Mouse (Mus musculus) small intestine, adult 2 months (tissue): ENCODE results near the gene Paqr4. TPM values are rescaled to one million over a fixed set of nuclear protein-coding genes. Genes with fewer than 3 reads are reported as not detected.

Source experiments
- H3K27ac ChIP-seq: fragments of 200-500 bp; 2 replicates; pipeline ENCODE4 v1.5.1; 2012; ENCODE audit warnings: low read depth, low read length, control low read depth, inconsistent platforms; ENCODE audit not compliant: insufficient read depth
- H3K27me3 ChIP-seq: fragments of 200-500 bp; 2 replicates; pipeline ENCODE4 v1.6.1; 2012; ENCODE audit warnings: mild to moderate bottlenecking, moderate library complexity, low read length, inconsistent platforms; ENCODE audit not compliant: control insufficient read depth, insufficient read depth
- H3K36me3 ChIP-seq: fragments of 200-500 bp; 2 replicates; pipeline ENCODE4 v1.6.1; 2012; ENCODE audit warnings: mild to moderate bottlenecking, low read length, control low read depth, inconsistent platforms; ENCODE audit not compliant: control insufficient read depth, insufficient read depth
- H3K4me1 ChIP-seq: fragments of 200-500 bp; 2 replicates; pipeline ENCODE4 v1.6.1; 2012; ENCODE audit warnings: low read length, inconsistent platforms, mixed read lengths; ENCODE audit not compliant: control insufficient read depth, insufficient read depth, insufficient read length
- H3K4me3 ChIP-seq: fragments of 200-500 bp; 2 replicates; pipeline ENCODE4 v1.5.1; 2012; ENCODE audit warnings: low read depth, mild to moderate bottlenecking, control low read depth, inconsistent platforms, low read length, moderate library complexity
- CTCF ChIP-seq: fragments of 200-500 bp; IDR thresholded peaks from 2 replicates; pipeline ENCODE4 v1.5.1; 2012; ENCODE audit warnings: low read depth, mild to moderate bottlenecking, control low read depth, inconsistent platforms, low read length, moderate library complexity, mixed read lengths; ENCODE audit not compliant: insufficient replicate concordance, insufficient read length; ENCODE audit errors: extremely low read depth
- POLR2A ChIP-seq: fragments of 200-500 bp; IDR thresholded peaks from 2 replicates; pipeline ENCODE4 v1.6.1; 2012; ENCODE audit warnings: low read depth, mild to moderate bottlenecking, control low read depth, inconsistent platforms, low read length, moderate library complexity
- WGBS: fragments of 180-500 bp; shearing (Covaris S2); methylation state at CpG from one replicate; pipeline ENCODE4 v1.1.7; 2018; 5-methylcytosine and 5-hydroxymethylcytosine counted together
- polyA plus RNA-seq: library from polyadenylated mRNA; depleted of rRNA; stranded (reverse); fragments of >200 nt; gene quantifications from 2 replicates; pipeline ENCODE4 v1.2.3, GENCODE M21; 2012; rRNA removed

The Paqr4 gene
- polyA plus RNA-seq, 1 experiment: 152 TPM

DNA sequence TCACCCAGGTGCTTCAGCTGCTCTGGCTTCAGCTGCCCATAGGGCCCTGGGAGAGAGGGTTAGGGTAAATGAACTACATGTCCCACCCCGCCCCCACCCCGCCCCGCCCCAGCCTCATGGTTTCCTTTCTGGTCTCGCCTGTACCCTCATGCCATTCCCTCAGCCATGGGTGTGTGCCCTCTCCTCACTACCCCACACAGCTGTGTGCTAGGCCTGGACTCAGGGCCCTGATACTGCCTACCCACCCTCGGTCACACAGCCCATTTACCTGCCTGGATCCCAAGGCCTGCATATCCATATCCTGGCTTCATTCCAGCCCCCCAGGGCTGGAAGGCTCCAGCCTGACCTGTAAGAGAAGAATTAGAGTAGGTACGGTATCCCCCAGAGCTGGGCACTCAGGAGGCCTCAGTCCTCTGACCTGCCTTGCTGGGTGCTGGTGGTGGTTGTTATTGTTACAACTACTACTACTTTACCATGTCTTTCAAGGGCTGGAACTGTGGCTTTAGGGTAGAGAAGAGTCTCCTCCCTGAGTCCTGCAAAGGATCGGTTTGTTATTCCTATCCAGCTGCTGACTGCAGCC, 35.1 kb downstream of the Paqr4 start:
- Histone ChIP-seq H3K4me3 (no peak overlapping the region), H3K27me3 (0 out of 2 replicates have a peak, but pooled peaks cover 4% of the 10 kb centered on the region), H3K27ac (no peak overlapping the region), H3K36me3 (no peaks in the 10 kb centered on the region), H3K4me1 (no peaks in the 10 kb centered on the region)
- 70% methylated on average over 7 of the region's 7 CpGs for WGBS
- TF ChIP-seq CTCF (no peak), POLR2A (no peak)

DNA sequence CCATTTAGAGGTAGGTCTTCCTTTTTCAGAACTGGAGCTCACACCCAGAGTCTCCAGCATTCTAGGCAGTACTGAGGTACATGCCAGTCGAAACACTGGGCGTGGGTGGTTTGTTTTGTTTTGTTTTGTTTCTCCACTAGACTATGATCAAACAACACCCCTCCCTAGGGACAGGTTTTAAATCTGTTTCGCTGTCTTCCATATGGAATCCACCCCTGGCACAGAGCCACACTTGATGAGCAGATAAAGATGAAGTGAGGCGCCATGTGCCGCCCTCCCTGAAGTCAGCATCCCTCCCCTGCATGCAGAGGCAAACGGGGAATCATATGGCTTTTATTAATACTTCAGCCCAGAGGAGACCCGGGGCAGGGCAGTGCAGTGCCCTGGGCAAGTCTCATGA, 35.9 kb downstream of the Paqr4 start:
- Histone ChIP-seq H3K4me1 (0 out of 2 replicates have a peak, but pooled peaks cover 2% of the 10 kb centered on the region), H3K4me3 (no peak overlapping the region), H3K27ac (no peak overlapping the region), H3K27me3 (peaks cover 6% of the 10 kb centered on the region; the same call in 1 of the 2 replicates), H3K36me3 (no peaks in the 10 kb centered on the region)
- 39% methylated on average over 7 of the region's 7 CpGs for whole genome bisulfite sequencing
- no peak for TF ChIP-seq POLR2A
- TF ChIP-seq CTCF: no peak

DNA sequence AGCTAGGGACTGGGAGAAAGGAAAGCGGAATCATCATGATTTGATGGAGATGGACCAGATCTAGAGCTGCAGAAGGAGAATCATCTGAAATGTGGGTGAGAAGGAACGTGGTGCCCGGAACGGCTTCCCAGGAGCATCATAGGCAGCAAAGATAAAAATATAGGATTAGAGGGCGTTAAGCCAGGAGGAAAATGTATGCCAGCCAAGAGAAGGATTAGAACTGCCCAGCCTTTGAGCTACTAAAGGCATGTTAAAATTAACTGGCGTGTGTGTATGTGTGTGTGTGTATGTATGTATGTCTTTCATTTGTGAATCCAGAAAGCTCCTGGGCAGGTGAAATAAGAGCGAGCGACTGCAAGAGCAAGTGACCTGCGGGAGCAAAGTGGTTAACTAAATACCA, 37.4 kb downstream of the Paqr4 start:
- 88% methylated on average over 9 of the region's 9 CpGs for WGBS
- no peaks in the 10 kb centered on the region for H3K36me3 ChIP-seq
- TF ChIP-seq CTCF: no peak
- no peak for TF ChIP-seq POLR2A

DNA sequence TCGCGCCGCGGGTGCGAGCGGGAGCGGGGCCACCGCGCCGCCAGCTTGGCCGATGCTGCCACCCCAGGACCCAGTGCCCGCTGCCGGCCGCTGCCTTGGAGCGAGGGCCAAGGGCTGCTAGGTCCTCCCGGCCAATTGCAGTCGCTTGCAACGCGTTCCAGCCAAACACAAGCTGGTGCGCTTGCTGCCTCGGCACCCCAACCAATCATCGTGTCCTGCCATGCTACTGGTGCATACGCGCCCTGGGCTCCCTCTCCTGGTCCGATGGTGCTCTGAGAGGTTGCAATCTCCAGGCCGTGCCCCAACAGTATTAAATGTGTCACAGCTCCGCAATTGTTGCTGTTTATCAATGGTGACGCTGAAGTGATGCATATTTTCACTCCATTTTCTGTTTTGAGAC, 40.6 kb downstream of the Paqr4 start:
- Histone ChIP-seq H3K4me3 (peak overlapping the region; percentile 80), H3K27me3 (peaks cover 12% of the 10 kb centered on the region), H3K36me3 (no peaks in the 10 kb centered on the region), H3K27ac (no peak overlapping the region), H3K4me1 (peaks cover 5% of the 10 kb centered on the region; the same call in 1 of the 2 replicates)
- TF ChIP-seq CTCF (peak; percentile 63; the same call in 1 of the 2 replicates), POLR2A (no peak; the same call in 1 of the 2 replicates)
- WGBS: under 1% methylated on average over 28 of the region's 28 CpGs

More for the DNA sequence above, 37.4 kb downstream of the Paqr4 start:
- Histone ChIP-seq H3K4me1 (peaks cover 5% of the 10 kb centered on the region; the same call in 1 of the 2 replicates), H3K4me3 (no peak overlapping the region), H3K27ac (no peak overlapping the region), H3K27me3 (peaks cover 12% of the 10 kb centered on the region)

DNA sequence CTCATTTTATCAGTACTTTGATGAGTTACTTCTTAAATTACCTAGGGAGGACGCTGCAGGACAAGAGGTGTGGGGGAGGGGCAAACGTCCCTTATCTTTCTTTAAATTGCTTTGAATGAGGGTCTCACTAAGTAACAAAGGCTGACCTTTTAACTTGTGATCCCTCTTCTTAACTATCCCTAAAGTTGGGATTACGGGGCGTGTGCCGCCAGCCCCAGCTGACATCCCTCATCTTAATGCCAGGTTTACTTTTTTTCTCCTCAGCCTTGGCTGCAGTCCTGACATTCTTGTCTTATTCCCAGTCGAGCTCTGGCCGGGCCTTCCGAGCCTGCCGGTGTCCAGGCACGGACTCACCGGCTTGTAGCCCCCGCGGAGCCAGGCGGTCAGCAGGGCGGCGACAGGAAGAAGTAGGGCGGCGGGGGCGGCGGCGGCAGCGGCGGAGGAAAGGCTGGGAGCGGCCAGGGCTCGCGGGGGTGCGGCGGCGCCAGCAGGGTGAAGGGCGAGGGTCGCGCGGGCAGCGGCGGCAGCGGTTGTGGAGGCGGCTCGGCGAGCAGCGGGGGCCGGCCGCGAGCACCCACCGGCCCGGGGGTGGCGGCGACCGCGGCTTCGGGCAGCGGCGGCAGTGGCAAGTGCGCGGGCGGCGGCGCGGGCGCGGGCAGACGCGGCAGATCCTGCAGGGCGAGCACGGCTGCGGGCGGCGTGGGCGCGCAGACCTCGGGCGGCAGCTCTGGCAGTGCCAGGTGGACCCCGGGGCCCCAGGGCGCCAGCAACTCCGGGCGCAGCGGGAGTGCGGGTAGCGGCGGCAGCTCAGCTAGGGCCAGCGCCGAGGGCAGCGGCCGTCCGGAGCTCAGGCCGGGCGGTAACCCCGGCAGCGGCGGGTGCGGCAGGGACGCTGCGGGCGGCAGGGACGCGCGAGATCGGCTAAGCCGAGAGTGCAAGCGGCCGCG, 41.3 kb downstream of the Paqr4 start:
- Histone ChIP-seq H3K4me1 (peaks cover 5% of the 10 kb centered on the region; the same call in 1 of the 2 replicates), H3K4me3 (peak overlapping the region; percentile 80), H3K36me3 (no peaks in the 10 kb centered on the region), H3K27me3 (peaks cover 12% of the 10 kb centered on the region), H3K27ac (no peak overlapping the region)
- no peak for TF ChIP-seq POLR2A
- under 1% methylated on average over 98 of the region's 101 CpGs for WGBS

DNA sequence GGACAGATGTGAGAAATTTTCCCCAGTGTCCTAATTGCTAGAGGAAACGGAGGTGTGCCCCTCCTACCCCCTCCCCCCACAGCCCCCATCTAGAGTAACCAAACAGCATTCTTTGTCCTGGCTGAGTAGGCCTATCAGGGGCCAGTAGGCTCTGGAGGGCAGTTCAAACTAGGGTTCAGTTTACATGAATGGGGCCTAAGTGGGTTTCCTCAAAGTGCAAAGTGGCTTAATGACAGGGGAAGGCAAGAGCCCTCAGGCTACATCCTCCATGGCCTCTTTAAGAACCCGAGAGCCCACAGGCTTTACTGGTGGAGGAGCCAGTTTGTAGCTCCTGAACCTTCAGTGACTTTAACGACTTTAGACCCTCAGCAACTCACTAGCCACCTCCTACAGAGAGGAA, 44.9 kb downstream of the Paqr4 start:
- Histone ChIP-seq H3K27ac (no peak overlapping the region), H3K27me3 (peaks cover 8% of the 10 kb centered on the region), H3K4me3 (no peak overlapping the region), H3K4me1 (peaks cover 5% of the 10 kb centered on the region; the same call in 1 of the 2 replicates), H3K36me3 (no peaks in the 10 kb centered on the region)
- 72% methylated on average over 3 of the region's 3 CpGs for WGBS
- no peak for TF ChIP-seq CTCF
- TF ChIP-seq POLR2A: no peak

DNA sequence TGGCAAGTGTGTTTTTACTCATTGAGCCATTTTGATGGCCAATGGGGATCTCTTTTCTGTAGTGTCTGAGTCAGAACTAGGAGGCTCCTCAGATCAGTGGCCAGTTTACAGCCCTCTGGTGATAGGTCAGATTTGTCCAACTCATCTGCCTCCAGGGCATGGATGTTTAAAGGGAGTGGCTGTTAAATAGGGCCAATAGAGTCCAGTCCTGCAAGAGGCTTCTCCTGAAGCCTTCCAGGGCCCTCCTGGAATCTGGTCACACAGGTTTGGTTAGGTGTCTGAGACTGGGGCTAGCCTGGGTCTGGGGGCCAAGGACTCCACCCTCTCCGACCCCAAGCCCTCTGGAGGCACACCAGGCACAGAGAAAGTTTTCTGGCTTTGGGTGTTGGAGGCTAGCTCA, 46.2 kb downstream of the Paqr4 start:
- TF ChIP-seq CTCF (no peak), POLR2A (no peak)
- Histone ChIP-seq H3K36me3 (no peaks in the 10 kb centered on the region), H3K4me1 (peaks cover 3% of the 10 kb centered on the region; the same call in 1 of the 2 replicates), H3K27ac (no peak overlapping the region), H3K27me3 (peaks cover 4% of the 10 kb centered on the region), H3K4me3 (no peak overlapping the region)
- WGBS: 50% methylated on average over 1 of the region's 1 CpGs

Other genes starting within 250 kb of the Paqr4 start
- 6.4 and 7.8 TPM in 2 replicates for gene Zfp213, start 176.6 kb downstream of the Paqr4 start, polyA plus RNA-seq
- gene Zfp13, start 141.4 kb downstream of the Paqr4 start, polyA plus RNA-seq: 5.4 and 6.8 TPM in 2 replicates
- gene Zscan10, start 140.0 kb downstream of the Paqr4 start, polyA plus RNA-seq: not detected in 2 replicates
- gene Mmp25, start 95.6 kb downstream of the Paqr4 start, polyA plus RNA-seq: 1.5 and 1.6 TPM in 2 replicates
- gene Bicdl2, start 80.4 kb downstream of the Paqr4 start, polyA plus RNA-seq: 5.2 and 6.0 TPM in 2 replicates
- 106 and 251 TPM in 2 replicates for gene Hcfc1r1, start 67.3 kb downstream of the Paqr4 start, polyA plus RNA-seq
- gene Thoc6, start 67.0 kb downstream of the Paqr4 start, polyA plus RNA-seq: 12.4 and 19.8 TPM in 2 replicates
- gene Tnfrsf12a, start 63.4 kb downstream of the Paqr4 start, polyA plus RNA-seq: 27.9 and 30.9 TPM in 2 replicates
- 0.10 and 0.95 TPM in 2 replicates for gene Cldn6, start 61.6 kb downstream of the Paqr4 start, polyA plus RNA-seq
- gene Cldn9, start 56.8 kb downstream of the Paqr4 start, polyA plus RNA-seq: 0.10 and 1.5 TPM in 2 replicates
- gene 1520401A03Rik, start 18.1 kb downstream of the Paqr4 start, polyA plus RNA-seq: not detected in 2 replicates
- gene Pkmyt1, start 14.5 kb downstream of the Paqr4 start, polyA plus RNA-seq: 25.0 and 42.3 TPM in 2 replicates
- 1.5 and 2.9 TPM in 2 replicates for gene Kremen2, start 5.0 kb upstream of the Paqr4 start, polyA plus RNA-seq
- 16.5 and 34.1 TPM in 2 replicates for gene Flywch1, start 30.7 kb upstream of the Paqr4 start, polyA plus RNA-seq
- 6.3 and 6.6 TPM in 2 replicates for gene Flywch2, start 45.2 kb upstream of the Paqr4 start, polyA plus RNA-seq
- gene Srrm2, start 49.7 kb upstream of the Paqr4 start, polyA plus RNA-seq: 197 and 439 TPM in 2 replicates
- 352 and 591 TPM in 2 replicates for gene Elob, start 88.3 kb upstream of the Paqr4 start, polyA plus RNA-seq
- gene Prss33, start 95.2 kb upstream of the Paqr4 start, polyA plus RNA-seq: 0.27 and 0.77 TPM in 2 replicates
- 166 and 292 TPM in 2 replicates for gene Prss32, start 103.0 kb upstream of the Paqr4 start, polyA plus RNA-seq
- gene Prss41, start 103.3 kb upstream of the Paqr4 start, polyA plus RNA-seq: 0.56 and 3.4 TPM in 2 replicates
- gene Prss21, start 127.2 kb upstream of the Paqr4 start, polyA plus RNA-seq: not detected in 2 replicates
- gene Dcpp1, start 140.0 kb upstream of the Paqr4 start, polyA plus RNA-seq: not detected in 2 replicates
- not detected in 2 replicates for gene Dcpp2, start 140.0 kb upstream of the Paqr4 start, polyA plus RNA-seq
- gene Dcpp3, start 176.6 kb upstream of the Paqr4 start, polyA plus RNA-seq: not detected in 2 replicates
- gene Sbp, start 200.8 kb upstream of the Paqr4 start, polyA plus RNA-seq: not detected in 2 replicates
- not detected in 2 replicates for gene Sbpl, start 214.4 kb upstream of the Paqr4 start, polyA plus RNA-seq
- gene Prss30, start 239.7 kb upstream of the Paqr4 start, polyA plus RNA-seq: 22.9 and 150 TPM in 2 replicates